Mouse (Mus musculus): ENCODE measurements around the gene Kdf1. TPM values are rescaled to one million over a fixed set of nuclear protein-coding genes. Genes with fewer than 3 reads are reported as not detected.
A peak's percentile ranks its signal among the peaks of the same experiment; 100 is the strongest.

Kdf1 gene
- total RNA-seq, 2 experiments from 2014 or later: not detected

- ATAC-seq (replicated peaks; ENCODE audit: poor library complexity): peak; percentile 81
Observed at GRCm38 (mm10) chr4:133552768-133553447, 34.1 kb downstream of the Kdf1 start, which contains the start of gene Nr0b2. Nr0b2 (plus strand) TSS chr4:133553376.

GRCm38 (mm10) chr4:133553448-133554330, 34.9 kb downstream of the Kdf1 start:
- ATAC-seq (replicated peaks; ENCODE audit: poor library complexity): no peak; the same call in 1 of the 2 replicates

- ATAC-seq (replicated peaks; ENCODE audit: poor library complexity): no peak
Observed at GRCm38 (mm10) chr4:133557041-133557717, 38.4 kb downstream of the Kdf1 start.

- ATAC-seq (replicated peaks; ENCODE audit: poor library complexity): no peak
Observed at GRCm38 (mm10) chr4:133559846-133560245, 41.1 kb downstream of the Kdf1 start.

GRCm38 (mm10) chr4:133561622-133562021, 42.9 kb downstream of the Kdf1 start:
- no peak for ATAC-seq (replicated peaks; ENCODE audit: poor library complexity)

- ATAC-seq (replicated peaks; ENCODE audit: poor library complexity): peak; percentile 68
Observed at GRCm38 (mm10) chr4:133563123-133563571, 44.4 kb downstream of the Kdf1 start.

- no peak for ATAC-seq (replicated peaks; ENCODE audit: poor library complexity)
Observed at GRCm38 (mm10) chr4:133567251-133567650, 48.5 kb downstream of the Kdf1 start.

- no peak for ATAC-seq (replicated peaks; ENCODE audit: poor library complexity)
Observed at GRCm38 (mm10) chr4:133569291-133570065, 50.7 kb downstream of the Kdf1 start.

GRCm38 (mm10) chr4:133570066-133570466, 51.3 kb downstream of the Kdf1 start:
- no peak for ATAC-seq (replicated peaks; ENCODE audit: poor library complexity)

- ATAC-seq (replicated peaks; ENCODE audit: poor library complexity): peak; percentile 94
Observed at GRCm38 (mm10) chr4:133574070-133574842, 55.5 kb downstream of the Kdf1 start, which contains the start of gene Gpatch3. Gpatch3 (plus strand) TSS chr4:133574745.

- ATAC-seq (replicated peaks; ENCODE audit: poor library complexity): no peak
Observed at GRCm38 (mm10) chr4:133574843-133575202, 56.1 kb downstream of the Kdf1 start.

- ATAC-seq (replicated peaks; ENCODE audit: poor library complexity): no peak
Observed at GRCm38 (mm10) chr4:133577983-133578382, 59.2 kb downstream of the Kdf1 start.

Other genes with a start within 250 kb of the Kdf1 start
- gene Tmem222, start 241.2 kb upstream of the Kdf1 start, total RNA-seq (2015): 43.2 and 50.8 TPM in 2 replicates
- 17.4 TPM in 2 replicates for gene Tmem222, start 241.2 kb upstream of the Kdf1 start, total RNA-seq (2017)
- gene Wdtc1, start 165.5 kb upstream of the Kdf1 start, total RNA-seq (2015): 10.3 and 10.6 TPM in 2 replicates
- 7.6 and 8.7 TPM in 2 replicates for gene Wdtc1, start 165.5 kb upstream of the Kdf1 start, total RNA-seq (2017)
- gene Slc9a1, start 149.3 kb upstream of the Kdf1 start, total RNA-seq (2015): 15.1 and 16.1 TPM in 2 replicates
- 6.3 and 7.3 TPM in 2 replicates for gene Slc9a1, start 149.3 kb upstream of the Kdf1 start, total RNA-seq (2017)
- 0.15 TPM in 1 of 2 replicates, not detected in the other for gene Tent5b, start 38.8 kb upstream of the Kdf1 start, total RNA-seq (2015)
- gene Tent5b, start 38.8 kb upstream of the Kdf1 start, total RNA-seq (2017): not detected in 2 replicates
- not detected in 2 replicates for gene Trnp1, start 20.4 kb upstream of the Kdf1 start, total RNA-seq (2015)
- not detected in 2 replicates for gene Trnp1, start 20.4 kb upstream of the Kdf1 start, total RNA-seq (2017)
- gene Nudc, start 27.0 kb downstream of the Kdf1 start, total RNA-seq (2015): 181 and 191 TPM in 2 replicates
- gene Nudc, start 27.0 kb downstream of the Kdf1 start, total RNA-seq (2017): 289 and 309 TPM in 2 replicates
- 2.9 and 3.1 TPM in 2 replicates for gene Nr0b2, start 34.4 kb downstream of the Kdf1 start, total RNA-seq (2015)
- gene Nr0b2, start 34.4 kb downstream of the Kdf1 start, total RNA-seq (2017): 0.54 and 2.7 TPM in 2 replicates
- gene Gpatch3, start 55.8 kb downstream of the Kdf1 start, total RNA-seq (2015): 1.6 and 2.9 TPM in 2 replicates
- 14.9 and 28.7 TPM in 2 replicates for gene Gpatch3, start 55.8 kb downstream of the Kdf1 start, total RNA-seq (2017)
- 17.1 and 21.6 TPM in 2 replicates for gene Gpn2, start 65.4 kb downstream of the Kdf1 start, total RNA-seq (2015)
- gene Gpn2, start 65.4 kb downstream of the Kdf1 start, total RNA-seq (2017): 17.5 and 22.2 TPM in 2 replicates
- gene Sfn, start 83.2 kb downstream of the Kdf1 start, total RNA-seq (2015): 3.6 and 3.7 TPM in 2 replicates
- gene Sfn, start 83.2 kb downstream of the Kdf1 start, total RNA-seq (2017): 2.9 and 4.7 TPM in 2 replicates
- 16.2 and 27.0 TPM in 2 replicates for gene Zdhhc18, start 131.2 kb downstream of the Kdf1 start, total RNA-seq (2015)
- gene Zdhhc18, start 131.2 kb downstream of the Kdf1 start, total RNA-seq (2017): 7.8 and 11.5 TPM in 2 replicates
- 5.1 and 8.5 TPM in 2 replicates for gene Pigv, start 153.7 kb downstream of the Kdf1 start, total RNA-seq (2015)
- gene Pigv, start 153.7 kb downstream of the Kdf1 start, total RNA-seq (2017): 5.0 and 5.2 TPM in 2 replicates
- 106 and 108 TPM in 2 replicates for gene Arid1a, start 237.8 kb downstream of the Kdf1 start, total RNA-seq (2015)
- 27.0 and 30.0 TPM in 2 replicates for gene Arid1a, start 237.8 kb downstream of the Kdf1 start, total RNA-seq (2017)